Mouse (Mus musculus): ENCODE measurements at regions not wholly inside any gene's neighbourhood (a gene's known extent, or its start where the extent isn't known, plus 50 kb on each side); places are given as distances from the start of the nearest gene placed in this dataset.
A peak's percentile ranks its signal among the peaks of the same experiment; 100 is the strongest.

DNA sequence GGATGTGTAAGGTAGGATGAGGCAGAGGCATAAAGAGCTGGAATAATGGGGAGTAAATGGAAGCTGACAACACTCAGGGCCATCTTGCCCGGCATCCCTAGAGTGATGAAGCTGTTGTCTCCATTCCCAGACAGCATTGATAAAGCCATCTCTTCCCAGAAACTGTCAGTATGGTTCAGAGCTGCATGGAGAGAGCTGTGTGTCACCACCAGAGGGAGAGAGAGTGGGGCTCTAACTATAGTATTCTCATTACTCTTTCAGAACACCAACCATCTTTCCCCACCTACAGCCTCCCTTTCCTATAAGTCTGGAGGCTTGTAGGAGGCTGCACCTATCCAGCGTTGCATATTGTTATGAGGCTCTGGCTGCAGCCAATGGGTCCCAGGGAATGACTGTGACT lies 264.0 kb upstream of the Dusp10 start:
- no peak for DNase-seq (ENCODE audit: low read depth)

DNA sequence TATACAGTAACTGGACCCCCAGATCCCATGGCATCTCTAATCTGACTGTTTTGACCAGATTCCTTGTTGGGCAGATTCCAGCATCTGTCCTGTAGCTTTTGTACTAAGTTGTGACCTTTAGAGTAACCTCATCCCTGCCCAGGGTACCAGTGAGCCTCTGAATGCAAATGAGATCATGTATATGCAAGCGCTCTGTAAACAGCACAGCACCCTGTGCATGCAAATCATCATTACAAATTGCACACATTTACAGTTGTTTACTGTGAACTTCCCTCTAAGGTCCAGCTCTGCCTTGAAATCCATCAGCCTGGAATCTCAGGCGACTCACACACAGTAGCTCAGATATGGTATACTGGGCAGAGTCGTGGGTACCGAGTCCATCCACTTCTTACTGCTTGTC lies 258.6 kb upstream of the Dusp10 start:
- DNase-seq (ENCODE audit: low read depth) = no peak

- DNase-seq (ENCODE audit: low read depth) = no peak
Measured at GRCm38 (mm10) chr1:183756716-183757115, 256.4 kb upstream of the Dusp10 start.

GRCm38 (mm10) chr1:183763864-183764726 lies 249.0 kb upstream of the Dusp10 start:
- no peak for DNase-seq (ENCODE audit: low read depth)

GRCm38 (mm10) chr1:183772844-183773243 lies 240.3 kb upstream of the Dusp10 start:
- DNase-seq (ENCODE audit: low read depth) = no peak

DNA sequence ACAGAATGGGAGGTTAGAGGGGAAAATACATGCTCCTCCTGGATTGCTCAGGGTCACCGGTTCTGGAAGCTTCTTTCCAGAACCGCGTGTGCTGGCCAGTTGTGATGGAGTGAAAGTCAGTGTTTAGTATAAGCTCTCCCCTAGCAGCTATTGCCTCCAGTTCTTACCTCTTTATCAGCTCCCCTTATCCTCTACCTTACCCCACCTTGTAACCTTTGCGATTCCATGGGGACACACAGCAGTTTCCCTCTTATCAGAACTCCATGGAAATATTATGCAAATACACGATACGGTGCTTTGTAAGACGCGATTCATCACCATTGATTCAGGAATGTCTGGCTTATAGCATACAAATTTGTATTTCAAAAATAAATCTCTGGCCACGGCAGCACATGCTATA lies 232.9 kb upstream of the Dusp10 start:
- DNase-seq (ENCODE audit: low read depth) = no peak

GRCm38 (mm10) chr1:183780779-183781178 lies 232.3 kb upstream of the Dusp10 start:
- no peak for DNase-seq (ENCODE audit: low read depth)

DNA sequence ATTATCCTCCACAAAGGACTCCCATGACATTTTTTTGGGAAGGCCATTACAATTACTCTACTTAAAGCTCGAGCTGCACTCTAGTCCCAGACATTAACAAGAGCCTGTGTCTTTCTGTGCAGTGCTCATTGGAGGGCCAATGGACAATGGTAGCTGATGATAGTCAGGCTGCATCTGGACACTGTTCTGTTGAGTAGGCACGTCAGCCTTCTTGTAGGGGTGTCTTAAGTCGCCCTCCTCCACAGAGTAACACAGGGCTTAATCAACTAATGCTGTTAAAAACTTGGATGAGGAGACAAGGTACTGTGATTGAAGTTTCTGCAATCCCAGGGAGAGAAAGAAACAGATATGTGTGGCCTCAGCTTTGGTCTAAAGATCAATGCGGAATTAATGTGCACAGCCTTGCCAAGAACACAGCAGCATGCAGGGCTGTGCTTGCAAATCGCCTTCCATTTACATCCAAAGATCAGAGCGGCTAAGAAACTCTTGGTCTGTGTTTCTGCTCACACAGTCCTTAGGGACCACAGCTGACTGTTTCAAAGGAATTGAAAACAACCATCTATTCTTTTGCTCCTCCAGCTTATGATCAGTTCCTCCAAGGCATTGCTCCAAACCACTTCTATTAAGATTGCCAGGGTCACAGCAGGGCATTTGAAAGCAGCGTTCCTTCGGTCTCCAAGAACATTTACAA lies 229.5 kb upstream of the Dusp10 start:
- DNase-seq (ENCODE audit: low read depth) = no peak

GRCm38 (mm10) chr1:183792230-183792813 lies 220.8 kb upstream of the Dusp10 start:
- DNase-seq (ENCODE audit: low read depth) = no peak

- DNase-seq (ENCODE audit: low read depth) = no peak
Measured at GRCm38 (mm10) chr1:183793324-183793723, 219.8 kb upstream of the Dusp10 start.

- DNase-seq (ENCODE audit: low read depth) = no peak
Measured at GRCm38 (mm10) chr1:183793913-183794445, 219.1 kb upstream of the Dusp10 start.

DNA sequence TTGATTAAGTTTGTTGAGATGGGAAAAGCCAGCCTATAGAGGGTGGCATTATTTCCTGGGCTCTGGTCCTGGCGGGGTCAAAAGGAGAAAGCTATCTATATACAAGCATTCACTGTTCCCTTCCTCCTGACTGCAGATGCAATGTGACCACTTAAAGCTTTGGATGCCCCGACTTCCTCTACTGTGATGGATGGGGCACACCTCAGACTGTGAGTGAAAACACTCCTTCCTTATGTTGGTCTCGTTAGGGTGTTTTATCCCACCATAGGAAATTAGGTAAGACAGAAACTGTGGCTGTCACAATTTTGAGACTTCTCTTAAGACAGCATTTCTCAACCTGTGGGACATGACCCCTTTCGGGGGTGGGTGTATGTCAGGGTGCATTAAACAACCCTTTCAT lies 210.8 kb upstream of the Dusp10 start:
- DNase-seq (ENCODE audit: low read depth) = no peak

- no peak for DNase-seq (ENCODE audit: low read depth)
Measured at GRCm38 (mm10) chr1:183803357-183803756, 209.7 kb upstream of the Dusp10 start.

GRCm38 (mm10) chr1:183803826-183804225 lies 209.3 kb upstream of the Dusp10 start:
- DNase-seq (ENCODE audit: low read depth) = no peak

DNA sequence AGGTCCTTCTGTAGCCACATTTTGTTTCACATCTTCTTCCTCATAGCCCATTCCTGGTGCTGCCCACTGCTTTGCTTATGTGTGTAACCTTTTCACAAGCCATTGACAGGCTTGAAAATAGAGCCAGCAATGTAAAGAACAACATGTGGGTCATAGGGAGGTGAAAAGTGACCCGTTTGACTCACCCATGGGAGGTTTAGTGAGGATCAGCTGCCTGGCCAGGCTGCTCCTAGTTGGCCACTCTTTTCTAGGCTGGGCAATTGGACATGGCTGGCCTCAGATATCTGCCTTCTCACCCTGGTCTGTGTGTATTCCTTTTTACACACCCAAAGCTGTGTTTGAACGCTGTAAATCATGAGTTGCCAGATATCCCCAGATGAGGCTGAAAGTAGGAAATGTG lies 208.8 kb upstream of the Dusp10 start:
- DNase-seq (ENCODE audit: low read depth) = no peak

- DNase-seq (ENCODE audit: low read depth) = no peak
Measured at GRCm38 (mm10) chr1:183806864-183807730, 206.0 kb upstream of the Dusp10 start.

- DNase-seq (ENCODE audit: low read depth) = no peak
Measured at GRCm38 (mm10) chr1:183808168-183808567, 204.9 kb upstream of the Dusp10 start.

GRCm38 (mm10) chr1:183820555-183820954 lies 192.5 kb upstream of the Dusp10 start:
- no peak for DNase-seq (ENCODE audit: low read depth)

DNA sequence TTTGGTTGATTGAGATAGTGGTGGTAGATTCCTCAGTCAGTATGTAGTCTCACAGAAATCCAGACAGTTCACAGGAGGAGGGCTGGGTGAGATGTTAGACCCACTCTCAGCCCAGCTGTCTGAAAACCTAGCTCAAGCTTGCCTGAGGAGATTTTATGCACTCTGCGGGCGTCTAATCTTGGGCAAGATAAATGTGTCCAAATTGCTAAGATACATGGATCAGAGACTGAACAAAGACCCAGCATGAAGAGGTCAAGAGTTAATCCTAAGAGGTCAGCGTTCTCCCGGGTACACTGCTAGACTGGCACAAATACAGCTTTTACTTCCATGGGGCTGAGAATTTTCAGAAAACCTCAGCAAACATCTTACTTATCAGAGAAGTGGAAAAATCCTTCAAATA lies 186.8 kb upstream of the Dusp10 start:
- no peak for DNase-seq (ENCODE audit: low read depth)

DNA sequence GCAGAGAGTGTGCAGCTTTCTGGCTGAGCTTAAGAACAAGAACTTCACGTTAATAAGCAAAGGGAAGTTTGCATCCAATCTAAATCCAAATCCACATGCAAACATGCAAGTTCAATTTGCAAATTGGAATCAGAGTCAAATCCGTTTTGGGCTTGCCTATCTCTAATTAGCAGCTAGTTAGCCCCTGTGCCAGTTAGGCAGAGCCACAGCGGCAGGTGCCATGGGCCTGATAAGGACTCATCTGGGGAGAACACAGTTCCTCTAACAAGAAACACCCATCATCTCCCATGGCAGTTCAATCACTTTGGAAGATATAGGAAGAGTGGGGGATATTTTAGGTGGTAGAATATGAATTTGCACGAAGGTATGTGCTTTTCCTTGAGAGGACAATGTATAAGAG lies 168.0 kb upstream of the Dusp10 start:
- no peak for DNase-seq (ENCODE audit: low read depth)

GRCm38 (mm10) chr1:183853956-183854613 lies 159.0 kb upstream of the Dusp10 start:
- peak; percentile 73 for DNase-seq (ENCODE audit: low read depth)

Measured in naive thymus-derived CD4-positive, alpha-beta T cell, adult 2 months (primary cell).